Mouse (Mus musculus) olfactory bulb, adult 2 months (tissue): ENCODE data around the gene Polr3c.
A peak's percentile ranks its signal among the peaks of the same experiment; 100 is the strongest.

Experiments
- CTCF ChIP-seq: fragments of 200-500 bp; IDR thresholded peaks from 2 replicates; pipeline ENCODE4 v1.5.1; 2012; ENCODE audit warnings: low read depth, mild to moderate bottlenecking, low read length, moderate library complexity; ENCODE audit not compliant: insufficient read depth
- POLR2A ChIP-seq: fragments of 200-500 bp; IDR thresholded peaks from 2 replicates; pipeline ENCODE4 v1.6.1; 2012; ENCODE audit warnings: mild to moderate bottlenecking, low read depth, low read length, moderate library complexity; ENCODE audit not compliant: insufficient read depth

DNA sequence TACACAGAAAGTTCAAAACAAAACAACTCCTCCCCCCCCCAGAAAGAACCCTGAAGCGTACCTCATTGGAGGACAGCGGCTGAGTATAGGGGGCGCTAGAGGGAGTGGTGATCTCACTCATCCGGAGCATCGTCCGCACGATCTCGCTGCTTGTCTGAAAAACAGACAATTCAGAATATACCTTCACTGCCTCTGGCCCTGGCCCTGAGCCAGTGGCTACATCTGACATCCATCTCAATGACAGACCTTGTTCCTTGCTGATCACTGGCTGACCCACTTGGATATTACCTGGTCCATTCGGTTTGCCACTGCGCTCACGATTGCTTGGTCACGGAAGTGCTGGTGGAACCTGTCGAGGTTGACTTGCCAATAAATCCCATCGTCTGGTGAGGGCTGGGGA is 8.3 kb downstream of the Polr3c start:
- TF ChIP-seq POLR2A (no peak), CTCF (peak; percentile 24; the same call in 1 of the 2 replicates)
